Mouse (Mus musculus) testis, adult 2 months (tissue): ENCODE results near the gene Lin7a.

ENCODE experiments used
- CTCF ChIP-seq: fragments of 200-500 bp; IDR thresholded peaks from 2 replicates; pipeline ENCODE4 v1.5.1; 2012; ENCODE audit warnings: low read depth, mild to moderate bottlenecking, inconsistent platforms, low read length, moderate library complexity; ENCODE audit not compliant: control insufficient read depth, insufficient read depth, insufficient replicate concordance
- POLR2A ChIP-seq: fragments of 200-500 bp; IDR thresholded peaks from 2 replicates; pipeline ENCODE4 v1.6.1; 2012; ENCODE audit warnings: low read depth, mild to moderate bottlenecking, inconsistent platforms, low read length, moderate library complexity; ENCODE audit not compliant: control insufficient read depth

GRCm38 (mm10) chr10:107363049-107363816 lies 91.7 kb downstream of the Lin7a start:
- TF ChIP-seq CTCF (no peak), POLR2A (no peak)
